Mouse (Mus musculus): ENCODE measurements around the gene Dbn1.

The Dbn1 gene

GRCm38 (mm10) chr13:55477492-55477891, 10.4 kb downstream of the Dbn1 start:
- 70% methylated on average over 16 of the region's 16 CpGs for WGBS

GRCm38 (mm10) chr13:55476256-55476655, 11.7 kb downstream of the Dbn1 start:
- 74% methylated on average over 8 of the region's 8 CpGs for WGBS

DNA sequence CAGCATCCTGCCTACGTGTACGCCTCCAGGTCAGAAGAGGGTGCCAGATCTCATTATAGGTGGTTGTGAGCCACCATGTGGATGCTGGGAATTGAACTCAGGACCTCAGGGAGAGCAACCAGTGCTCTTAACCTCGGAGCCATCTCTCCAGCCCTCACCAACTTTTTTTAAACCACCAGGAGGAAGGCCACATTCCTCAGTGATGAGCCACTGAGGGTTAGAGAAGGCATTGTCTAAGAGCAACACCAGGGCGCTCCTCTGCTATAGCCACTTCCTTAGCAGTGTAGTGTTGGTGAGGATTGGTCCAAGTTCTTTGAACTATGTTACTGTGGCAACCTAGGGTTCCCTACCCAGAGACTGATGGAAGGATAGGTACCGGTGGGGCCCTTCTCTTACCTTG, 12.2 kb downstream of the Dbn1 start:
- 69% methylated on average over 5 of the region's 5 CpGs for WGBS

DNA sequence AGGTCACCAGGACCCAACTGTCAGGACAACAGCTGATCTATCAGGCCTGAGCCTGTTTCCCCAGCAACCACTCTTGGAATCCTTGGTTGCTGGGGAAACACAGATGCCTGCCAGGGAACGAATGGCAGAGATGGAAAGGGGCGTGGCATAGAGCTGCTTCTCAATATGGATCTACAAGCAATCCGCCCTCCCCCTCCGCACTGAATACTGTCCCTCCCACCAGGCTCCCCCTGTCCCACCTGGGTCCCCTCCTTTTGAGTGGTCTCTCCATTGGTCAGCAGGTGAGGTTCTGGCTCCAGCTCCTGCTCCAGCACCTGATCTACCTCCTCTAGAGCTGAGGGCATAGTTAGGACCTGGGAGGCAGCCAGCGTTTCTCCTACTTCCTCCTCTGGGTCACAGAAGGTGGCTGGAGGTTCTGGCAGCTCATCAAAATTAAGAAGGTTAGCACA, 13.3 kb downstream of the Dbn1 start:
- 27% methylated on average over 5 of the region's 5 CpGs for WGBS

DNA sequence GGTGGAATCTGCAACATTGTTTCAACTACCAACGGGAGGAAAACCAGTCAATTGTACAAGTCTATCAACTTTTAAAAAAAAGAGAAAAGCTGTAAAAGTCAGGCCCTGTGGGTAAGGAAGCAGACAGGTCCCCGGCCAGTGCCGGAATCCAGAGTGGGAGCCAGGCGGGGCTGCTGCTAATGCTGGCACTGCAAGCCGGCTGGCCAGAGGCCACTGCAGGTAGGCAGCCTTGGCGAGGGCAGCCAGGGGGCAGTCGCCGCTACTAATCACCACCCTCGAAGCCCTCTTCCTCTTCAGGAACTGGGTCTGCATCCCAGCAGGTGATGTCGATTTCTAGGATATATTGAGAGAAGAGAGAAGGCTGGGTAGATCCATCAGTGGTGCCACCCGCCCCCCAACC, 13.9 kb downstream of the Dbn1 start:
- 37% methylated on average over 11 of the region's 11 CpGs for WGBS

- WGBS = 35% methylated on average over 18 of the region's 18 CpGs
Measured at GRCm38 (mm10) chr13:55473076-55473831, 14.7 kb downstream of the Dbn1 start.

DNA sequence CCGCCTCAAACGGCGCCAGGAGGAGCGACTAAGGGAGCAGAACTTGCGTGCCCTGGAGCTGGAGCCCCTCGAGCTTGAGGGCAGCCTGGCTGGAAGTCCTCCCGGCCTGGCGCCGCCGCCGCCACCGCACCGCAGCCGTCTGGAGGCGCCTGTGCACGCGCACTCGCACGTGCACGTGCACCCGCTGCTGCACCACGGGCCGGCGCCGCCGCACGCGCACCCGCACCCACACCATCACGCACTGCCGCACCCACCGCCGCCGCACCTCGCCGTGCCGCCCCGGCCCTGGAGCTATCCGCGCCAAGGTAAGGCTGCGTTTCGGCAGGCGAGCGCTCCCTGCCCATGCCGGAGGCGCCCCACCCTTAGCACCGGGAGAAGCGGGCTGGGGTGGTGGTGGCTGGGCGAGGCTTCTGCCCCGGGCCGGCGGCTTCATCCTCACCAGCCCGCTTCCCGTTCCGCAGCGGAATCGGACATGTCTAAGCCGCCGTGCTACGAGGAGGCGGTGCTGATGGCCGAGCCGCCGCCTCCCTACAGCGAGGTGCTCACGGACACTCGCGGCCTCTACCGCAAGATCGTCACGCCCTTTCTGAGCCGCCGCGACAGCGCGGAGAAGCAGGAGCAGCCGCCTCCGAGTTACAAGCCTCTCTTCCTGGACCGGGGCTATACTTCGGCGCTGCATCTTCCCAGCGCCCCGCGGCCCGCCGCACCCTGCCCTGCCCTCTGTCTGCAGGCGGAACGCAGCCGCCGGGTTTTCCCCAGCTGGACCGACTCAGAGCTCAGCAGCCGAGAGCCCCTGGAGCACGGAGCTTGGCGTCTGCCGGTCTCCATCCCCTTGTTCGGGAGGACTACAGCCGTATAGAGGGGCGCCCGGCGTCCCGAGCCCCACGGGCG, 15.5 kb downstream of the Dbn1 start:
- WGBS = 3% methylated on average over 98 of the region's 103 CpGs

GRCm38 (mm10) chr13:55471819-55472131, 16.1 kb downstream of the Dbn1 start:
- WGBS = under 1% methylated on average over 31 of the region's 31 CpGs

GRCm38 (mm10) chr13:55471156-55471818, 16.6 kb downstream of the Dbn1 start:
- WGBS = 1% methylated on average over 54 of the region's 54 CpGs

DNA sequence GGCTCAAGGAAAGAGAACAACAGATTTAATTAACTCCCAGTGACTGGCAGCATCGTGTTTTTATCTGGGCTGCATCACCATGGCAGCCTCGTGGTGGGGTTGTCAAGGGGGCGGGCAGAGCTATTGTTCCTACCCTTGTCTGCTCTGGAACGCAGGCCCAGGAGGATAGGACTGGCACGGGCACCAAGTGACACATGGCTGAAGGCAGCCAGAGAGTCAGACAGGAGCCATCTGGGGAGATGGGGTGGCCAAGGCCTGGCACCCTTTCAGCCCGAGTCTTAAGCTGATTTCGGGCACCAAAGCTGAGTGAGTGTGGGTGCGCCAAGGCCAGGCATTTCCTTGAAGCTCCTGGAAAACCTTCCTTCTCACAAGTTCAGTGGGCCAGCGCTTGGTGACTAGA, 17.5 kb downstream of the Dbn1 start:
- 36% methylated on average over 9 of the region's 9 CpGs for WGBS

DNA sequence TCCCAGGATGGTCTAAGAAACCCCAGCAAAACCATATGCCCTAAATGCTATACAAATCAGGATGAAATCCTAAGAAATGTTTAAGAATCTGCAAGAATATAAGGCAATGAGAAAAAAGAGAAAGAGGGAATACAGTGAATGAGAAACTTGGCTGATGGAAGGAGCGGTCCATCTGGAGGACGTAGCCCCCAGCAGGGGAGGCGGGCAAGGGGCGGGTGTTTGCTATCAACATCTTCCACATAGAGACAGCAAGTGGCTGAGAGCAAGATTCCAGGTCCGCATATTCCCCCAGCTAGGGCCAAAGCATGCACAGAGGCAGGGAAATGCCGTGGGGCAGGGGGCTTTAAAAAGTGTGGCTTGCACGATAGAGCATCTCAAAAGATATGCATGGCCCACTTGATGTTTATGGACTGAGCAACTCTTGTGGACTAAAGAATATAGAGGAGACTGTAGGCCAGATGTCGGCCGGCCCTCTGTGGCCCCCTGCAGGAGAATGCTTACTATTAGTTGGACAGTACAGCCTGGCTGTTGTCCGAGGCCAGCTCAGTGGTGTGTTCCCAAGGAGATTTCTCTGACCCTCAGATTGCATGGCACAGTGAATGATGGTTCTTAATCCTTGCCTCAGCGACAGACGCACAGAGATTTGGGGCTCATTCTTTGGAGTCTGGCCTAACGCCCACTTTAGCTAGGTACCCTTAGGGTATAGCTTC, 18.9 kb downstream of the Dbn1 start:
- WGBS = 23% methylated on average over 13 of the region's 13 CpGs

DNA sequence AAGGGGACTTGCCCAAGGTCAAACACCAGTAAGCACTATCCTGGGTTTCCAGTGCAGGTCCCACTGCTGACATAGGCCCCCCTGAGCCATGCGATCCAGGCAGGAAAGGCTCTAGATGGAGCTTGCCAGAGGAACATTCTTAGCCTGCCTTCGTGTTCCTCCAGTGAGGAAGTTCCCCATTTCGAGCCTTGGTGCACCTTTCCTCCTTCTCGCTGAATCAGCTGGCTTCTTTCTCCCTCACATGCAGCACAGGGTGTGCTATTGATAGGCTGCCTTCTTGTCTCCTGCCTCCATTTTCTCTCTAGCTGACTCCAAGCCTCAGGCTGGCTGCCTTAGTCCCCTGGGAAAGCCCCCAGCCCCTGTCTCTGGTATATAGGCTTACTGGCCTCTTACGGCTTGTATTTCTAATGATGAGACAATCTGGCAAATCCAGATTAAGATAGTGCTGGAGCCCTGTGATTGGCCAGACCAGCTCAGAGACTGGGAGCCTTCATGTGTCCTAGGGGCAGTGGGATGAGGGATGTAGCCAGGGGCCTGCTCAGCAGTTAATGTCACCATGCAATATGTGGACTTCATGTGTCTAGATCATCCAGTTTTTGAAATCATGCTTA, 22.0 kb downstream of the Dbn1 start:
- WGBS = 28% methylated on average over 5 of the region's 5 CpGs

DNA sequence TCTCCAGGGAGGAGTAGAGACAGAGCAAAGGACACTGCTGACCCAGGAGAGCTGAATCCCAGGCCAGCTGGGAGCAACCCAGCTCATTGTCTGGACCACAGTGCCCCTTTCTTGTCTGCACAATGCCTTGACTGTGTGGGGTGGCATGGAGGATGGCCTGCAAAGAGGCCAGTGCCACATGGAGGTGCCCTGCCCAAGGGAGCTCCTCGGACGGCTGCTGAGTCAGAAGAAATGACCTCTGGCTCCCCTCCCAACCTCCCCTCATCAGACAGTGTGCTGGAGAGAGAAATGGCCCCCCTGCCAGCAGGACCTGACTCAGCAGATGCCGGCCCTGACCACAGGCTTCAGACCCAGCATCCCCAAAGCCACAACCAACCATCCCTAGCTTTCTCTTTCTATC, 22.7 kb downstream of the Dbn1 start:
- 2% methylated on average over 3 of the region's 3 CpGs for WGBS

GRCm38 (mm10) chr13:55464027-55464884, 23.7 kb downstream of the Dbn1 start, which contains the start of gene Prr7:
Gene Prr7, plus strand, starts transcription at chr13:55464267.
- WGBS = under 1% methylated on average over 65 of the region's 84 CpGs

DNA sequence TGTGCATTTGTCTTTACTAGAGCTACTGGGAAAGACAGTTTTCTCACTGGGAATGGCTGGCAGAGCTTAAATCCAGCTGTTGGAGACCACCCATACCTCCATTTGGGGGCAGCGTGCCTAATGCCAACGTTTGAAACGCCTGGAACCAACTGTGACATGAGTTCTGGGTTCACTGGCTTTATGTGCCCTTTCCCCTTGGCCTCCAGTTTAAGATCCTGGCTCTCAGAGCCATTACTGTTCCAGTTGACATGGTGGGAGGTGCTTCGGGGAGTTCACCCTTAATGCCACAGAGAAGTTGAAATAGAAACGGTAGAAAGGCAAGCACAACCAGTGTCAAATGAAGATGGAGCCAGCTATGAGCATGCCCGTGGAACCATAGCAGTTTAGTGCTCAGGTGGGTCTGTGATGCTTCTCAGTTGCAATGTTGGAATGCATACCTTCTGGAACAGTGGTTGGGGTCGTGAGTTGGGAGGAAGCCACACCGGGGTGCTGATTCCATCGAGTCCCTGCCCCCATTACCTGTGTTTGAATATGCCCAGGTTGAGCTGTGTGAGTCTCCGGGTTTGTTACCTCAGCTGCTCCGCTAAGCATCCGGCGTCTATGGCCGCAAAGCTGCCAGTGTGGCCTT, 24.4 kb downstream of the Dbn1 start:
- WGBS = 15% methylated on average over 14 of the region's 14 CpGs

- 70% methylated on average over 2 of the region's 2 CpGs for WGBS
Measured at GRCm38 (mm10) chr13:55462965-55463364, 24.9 kb downstream of the Dbn1 start.

DNA sequence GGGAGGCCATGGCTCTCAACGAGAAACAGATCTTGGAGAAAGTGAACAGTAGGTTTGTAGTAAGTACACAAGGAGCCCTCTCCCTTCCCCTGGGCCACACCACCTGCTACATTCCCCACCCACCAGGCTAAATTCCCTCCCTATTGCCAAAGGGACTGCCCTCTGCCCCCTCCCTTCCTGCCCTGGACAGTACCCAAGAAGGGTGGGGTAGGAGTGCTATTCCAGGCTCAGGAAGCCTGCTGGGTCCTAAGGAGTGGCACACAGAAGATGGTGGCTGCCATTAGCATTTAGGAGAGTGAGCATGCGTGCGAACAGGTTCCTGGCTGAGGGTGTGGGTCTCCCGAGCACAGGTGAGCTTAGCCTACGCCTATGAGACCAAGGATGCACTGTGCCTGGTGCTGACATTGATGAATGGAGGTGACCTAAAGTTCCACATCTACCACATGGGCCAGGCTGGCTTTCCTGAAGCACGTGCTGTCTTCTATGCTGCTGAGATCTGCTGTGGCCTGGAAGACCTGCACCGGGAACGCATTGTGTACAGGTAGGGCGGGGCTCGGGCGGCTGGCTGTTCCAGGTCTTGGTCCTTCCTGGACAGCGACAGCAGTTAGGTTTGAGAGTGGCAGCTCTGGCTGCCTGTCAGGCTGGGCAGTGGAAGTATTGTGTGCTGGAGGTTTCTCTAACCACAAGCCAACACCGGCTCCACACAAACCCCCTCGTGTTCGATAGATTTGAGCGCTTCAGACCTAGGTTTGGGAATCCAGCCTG, 35.9 kb downstream of the Dbn1 start:
- 91% methylated on average over 16 of the region's 16 CpGs for WGBS

GRCm38 (mm10) chr13:55451296-55451695, 36.6 kb downstream of the Dbn1 start:
- WGBS = 93% methylated on average over 10 of the region's 10 CpGs

- 67% methylated on average over 11 of the region's 11 CpGs for WGBS
Measured at GRCm38 (mm10) chr13:55450511-55450980, 37.4 kb downstream of the Dbn1 start.

Measured in cerebral cortex, adult 2 months (tissue).